Mouse (Mus musculus) C2C12 (cell line): ENCODE data around the gene Plpp7.

Source experiments
- CEBPB ChIP-seq: IDR thresholded peaks from one replicate; pipeline ENCODE4 v1.6.1; 2011; ENCODE audit warnings: low read depth, mild to moderate bottlenecking, control low read depth, moderate library complexity
- CTCF ChIP-seq: IDR thresholded peaks from one replicate; pipeline ENCODE4 v1.5.1; 2011; ENCODE audit not compliant: control insufficient read depth, insufficient read depth, insufficient read length
- MAX ChIP-seq: IDR thresholded peaks from one replicate; pipeline ENCODE4 v1.6.1; 2011; ENCODE audit warnings: mild to moderate bottlenecking, control low read depth
- MYOD1 ChIP-seq: IDR thresholded peaks from one replicate; pipeline ENCODE4 v1.6.1; 2011; ENCODE audit warnings: low read depth; ENCODE audit not compliant: control insufficient read depth, insufficient read length
- MYOG ChIP-seq: IDR thresholded peaks from one replicate; pipeline ENCODE4 v1.6.1; 2011; ENCODE audit not compliant: control insufficient read depth, insufficient read length; ENCODE audit errors: extremely low read depth
- USF1 ChIP-seq: IDR thresholded peaks from one replicate; pipeline ENCODE4 v1.6.1; 2011; ENCODE audit warnings: low read depth, mild to moderate bottlenecking, control low read depth, moderate library complexity

- TF ChIP-seq CTCF (no peak), MYOG (no peak), MAX (no peak), MYOD1 (no peak), USF1 (no peak), CEBPB (no peak)
Measured at GRCm38 (mm10) chr2:32153791-32154119, 58.4 kb downstream of the Plpp7 start.
